Mouse (Mus musculus): ENCODE measurements around the gene Cgnl1. TPM values are rescaled to one million over a fixed set of nuclear protein-coding genes. Genes with fewer than 3 reads are reported as not detected.

Cgnl1 gene
- polyA plus RNA-seq, 1 experiment, result 25.0 TPM

DNA sequence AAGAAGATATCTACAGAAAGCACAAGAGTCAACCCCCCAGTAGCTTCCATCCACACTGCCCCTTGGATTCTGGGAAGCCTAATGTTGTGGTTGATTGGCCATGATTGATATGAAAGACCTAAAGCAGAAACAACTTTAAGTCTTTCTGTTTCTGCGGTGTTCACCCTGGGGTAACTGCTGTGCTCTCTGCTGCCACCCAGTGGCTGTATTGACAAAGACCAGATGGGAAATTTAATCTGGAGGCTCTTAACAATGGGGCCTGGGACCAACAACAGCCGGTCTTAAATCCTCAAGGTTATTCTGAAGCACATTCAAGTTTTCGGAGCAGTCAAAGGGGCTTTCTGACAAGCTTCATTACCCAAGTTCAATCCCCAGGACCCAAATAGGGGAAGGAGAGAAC is 155.2 kb downstream of the Cgnl1 start:
- peak; percentile 72 for TF ChIP-seq CTCF (IDR thresholded peaks at IDR 0.05; ENCODE audit: borderline replicate concordance, insufficient read depth, low read depth, low read length)
- no peak for TF ChIP-seq POLR2A (IDR thresholded peaks at IDR 0.05; ENCODE audit: borderline replicate concordance, insufficient read depth, low read length)
- 11% methylated on average over 3 of the region's 3 CpGs for WGBS

GRCm38 (mm10) chr9:71614643-71615042 is 156.8 kb downstream of the Cgnl1 start:
- no peak for DNase-seq
- Histone ChIP-seq H3K4me3 (replicated peaks; ENCODE audit: insufficient read depth, low read depth, low read length) (no peak overlapping the region), H3K27ac (ENCODE audit: insufficient read depth, low read length) (no peak overlapping the region), H3K27me3 (ENCODE audit: control insufficient read depth, insufficient read depth, low read length) (no peaks in the 10 kb centered on the region), H3K4me1 (ENCODE audit: control insufficient read depth, insufficient read depth, low read length) (no peaks in the 10 kb centered on the region)
- WGBS, result 41% methylated on average over 2 of the region's 2 CpGs
- TF ChIP-seq POLR2A (IDR thresholded peaks at IDR 0.05; ENCODE audit: borderline replicate concordance, insufficient read depth, low read length) (no peak), CTCF (IDR thresholded peaks at IDR 0.05; ENCODE audit: borderline replicate concordance, insufficient read depth, low read depth, low read length) (peak; percentile 48)

More for the DNA sequence above, 155.2 kb downstream of the Cgnl1 start:
- Histone ChIP-seq H3K4me1 (ENCODE audit: control insufficient read depth, insufficient read depth, low read length) (no peaks in the 10 kb centered on the region), H3K4me3 (replicated peaks; ENCODE audit: insufficient read depth, low read depth, low read length) (no peak overlapping the region), H3K27me3 (ENCODE audit: control insufficient read depth, insufficient read depth, low read length) (no peaks in the 10 kb centered on the region), H3K27ac (ENCODE audit: insufficient read depth, low read length) (no peak overlapping the region)
- peak; percentile 45 to 63 for DNase-seq

GRCm38 (mm10) chr9:71612981-71613380 is 158.4 kb downstream of the Cgnl1 start:
- WGBS, result 93% methylated on average over 6 of the region's 6 CpGs
- no peaks in the 10 kb centered on the region for H3K27me3 ChIP-seq (ENCODE audit: control insufficient read depth, insufficient read depth, low read length)

GRCm38 (mm10) chr9:71611876-71612275 is 159.5 kb downstream of the Cgnl1 start:
- no peak for DNase-seq
- Histone ChIP-seq H3K27me3 (ENCODE audit: control insufficient read depth, insufficient read depth, low read length) (no peaks in the 10 kb centered on the region), H3K4me1 (ENCODE audit: control insufficient read depth, insufficient read depth, low read length) (no peaks in the 10 kb centered on the region), H3K27ac (ENCODE audit: insufficient read depth, low read length) (no peak overlapping the region), H3K4me3 (replicated peaks; ENCODE audit: insufficient read depth, low read depth, low read length) (no peak overlapping the region)
- TF ChIP-seq POLR2A (IDR thresholded peaks at IDR 0.05; ENCODE audit: borderline replicate concordance, insufficient read depth, low read length) (no peak), CTCF (IDR thresholded peaks at IDR 0.05; ENCODE audit: borderline replicate concordance, insufficient read depth, low read depth, low read length) (no peak)
- 40% methylated on average over 4 of the region's 4 CpGs for WGBS

More at GRCm38 (mm10) chr9:71612981-71613380, 158.4 kb downstream of the Cgnl1 start:
- no peak overlapping the region for H3K27ac ChIP-seq (ENCODE audit: insufficient read depth, low read length)
- TF ChIP-seq CTCF (IDR thresholded peaks at IDR 0.05; ENCODE audit: borderline replicate concordance, insufficient read depth, low read depth, low read length) (peak; percentile 42; the same call in 1 of the 2 replicates), POLR2A (IDR thresholded peaks at IDR 0.05; ENCODE audit: borderline replicate concordance, insufficient read depth, low read length) (no peak)
- no peaks in the 10 kb centered on the region for H3K4me1 ChIP-seq (ENCODE audit: control insufficient read depth, insufficient read depth, low read length)
- no peak for DNase-seq
- H3K4me3 ChIP-seq (replicated peaks; ENCODE audit: insufficient read depth, low read depth, low read length), result no peak overlapping the region

GRCm38 (mm10) chr9:71609010-71609409 is 162.4 kb downstream of the Cgnl1 start:
- 59% methylated on average over 6 of the region's 6 CpGs for WGBS
- Histone ChIP-seq H3K27ac (ENCODE audit: insufficient read depth, low read length) (no peak overlapping the region), H3K27me3 (ENCODE audit: control insufficient read depth, insufficient read depth, low read length) (no peaks in the 10 kb centered on the region), H3K4me1 (ENCODE audit: control insufficient read depth, insufficient read depth, low read length) (no peaks in the 10 kb centered on the region), H3K4me3 (replicated peaks; ENCODE audit: insufficient read depth, low read depth, low read length) (no peak overlapping the region)
- DNase-seq, result no peak
- no peak for TF ChIP-seq POLR2A (IDR thresholded peaks at IDR 0.05; ENCODE audit: borderline replicate concordance, insufficient read depth, low read length)
- no peak for TF ChIP-seq CTCF (IDR thresholded peaks at IDR 0.05; ENCODE audit: borderline replicate concordance, insufficient read depth, low read depth, low read length)

GRCm38 (mm10) chr9:71606296-71607057 is 164.9 kb downstream of the Cgnl1 start:
- H3K27me3 ChIP-seq (ENCODE audit: control insufficient read depth, insufficient read depth, low read length), result no peaks in the 10 kb centered on the region
- H3K27ac ChIP-seq (ENCODE audit: insufficient read depth, low read length), result no peak overlapping the region
- no peak overlapping the region for H3K4me3 ChIP-seq (replicated peaks; ENCODE audit: insufficient read depth, low read depth, low read length)
- H3K4me1 ChIP-seq (ENCODE audit: control insufficient read depth, insufficient read depth, low read length), result no peaks in the 10 kb centered on the region
- no peak for DNase-seq
- 55% methylated on average over 13 of the region's 13 CpGs for whole genome bisulfite sequencing
- TF ChIP-seq POLR2A (IDR thresholded peaks at IDR 0.05; ENCODE audit: borderline replicate concordance, insufficient read depth, low read length), result no peak
- no peak for TF ChIP-seq CTCF (IDR thresholded peaks at IDR 0.05; ENCODE audit: borderline replicate concordance, insufficient read depth, low read depth, low read length)

- 19% methylated on average over 6 of the region's 6 CpGs for WGBS
- H3K27me3 ChIP-seq (ENCODE audit: control insufficient read depth, insufficient read depth, low read length), result no peaks in the 10 kb centered on the region
- no peak for DNase-seq
These were observed 166.3 kb downstream of the Cgnl1 start for GRCm38 (mm10) chr9:71604914-71605635.

More at GRCm38 (mm10) chr9:71604914-71605635, 166.3 kb downstream of the Cgnl1 start:
- no peaks in the 10 kb centered on the region for H3K4me1 ChIP-seq (ENCODE audit: control insufficient read depth, insufficient read depth, low read length)
- H3K27ac ChIP-seq (ENCODE audit: insufficient read depth, low read length), result no peak overlapping the region
- TF ChIP-seq POLR2A (IDR thresholded peaks at IDR 0.05; ENCODE audit: borderline replicate concordance, insufficient read depth, low read length) (no peak), CTCF (IDR thresholded peaks at IDR 0.05; ENCODE audit: borderline replicate concordance, insufficient read depth, low read depth, low read length) (no peak)
- no peak overlapping the region for H3K4me3 ChIP-seq (replicated peaks; ENCODE audit: insufficient read depth, low read depth, low read length)
